Mouse (Mus musculus): Measurements from ENCODE around the gene Gm28308.

DNA sequence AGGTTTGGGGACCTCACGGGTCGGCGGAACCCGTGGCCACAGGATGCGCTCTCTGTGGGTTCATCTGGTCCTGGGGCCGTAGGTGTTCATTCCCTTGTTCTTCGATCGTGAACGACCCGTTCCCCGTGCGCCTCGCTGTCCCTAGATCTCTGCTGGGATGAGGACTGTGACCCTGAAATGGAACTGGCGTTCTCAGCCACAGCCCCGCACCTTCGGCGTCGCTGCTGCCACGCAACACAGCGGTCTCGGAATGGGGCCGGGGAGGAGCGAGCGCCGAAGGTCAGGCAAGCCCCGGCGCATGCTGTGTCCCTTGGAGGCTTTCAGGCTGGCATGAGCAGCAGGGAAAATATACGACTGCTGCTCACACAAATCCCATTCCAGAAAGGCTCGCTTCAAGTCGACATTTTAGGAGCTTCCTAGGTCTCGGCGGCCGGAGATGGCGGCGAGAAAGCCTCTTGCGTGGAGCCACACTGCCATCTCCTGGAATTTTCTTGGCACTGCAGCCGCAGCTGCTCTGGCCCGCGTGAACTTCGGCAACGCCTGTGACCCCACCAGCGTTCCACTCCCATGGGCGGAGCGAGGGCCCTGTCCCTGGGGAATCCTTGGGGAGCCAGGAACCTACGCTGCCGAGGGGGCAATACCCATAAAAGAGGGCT lies 8.3 kb upstream of the Gm28308 start, which contains the start of gene Hoxa7:
- TF ChIP-seq CTCF (conservative IDR thresholded peaks at IDR 0.05; ENCODE audit: insufficient read depth, insufficient read length, low read depth, low read length) (peak; percentile 95), POLR2A (IDR thresholded peaks at IDR 0.05; ENCODE audit: low read depth, low read length) (no peak)

Measured in kidney, adult 2 months (tissue).